Mouse (Mus musculus) intestine, embryonic 14.5 days (tissue): ENCODE measurements around the gene Aars2. TPM values are rescaled to one million over a fixed set of nuclear protein-coding genes. Genes with fewer than 3 reads are reported as not detected.

Source experiments
- ATAC-seq: fragments of 200-750 bp; cut with Nextera tagmentation; replicated peaks from 2 replicates; pipeline ENCODE4 v1.8.0; 2017; ENCODE audit warnings: low read depth, moderate number of reproducible peaks, moderate TSS enrichment, moderate library complexity; ENCODE audit not compliant: low FRiP score, low TSS enrichment
- DNase-seq: peaks from one replicate; pipeline ENCODE4 v3.0.0-alpha.2; 2018; ENCODE audit warnings: low spot score
- H3K27ac ChIP-seq: fragments of 300-500 bp; sonication (generic); 2 replicates; pipeline ENCODE4 v1.5.1; 2014; ENCODE audit warnings: low read depth, mild to moderate bottlenecking, control low read depth
- H3K27me3 ChIP-seq: fragments of 300-500 bp; sonication (generic); replicated peaks from 2 replicates; pipeline ENCODE4 v1.6.1; 2014; ENCODE audit warnings: low read length, control low read depth; ENCODE audit not compliant: control insufficient read depth, insufficient read depth
- H3K36me3 ChIP-seq: fragments of 300-500 bp; sonication (generic); 2 replicates; pipeline ENCODE4 v1.6.1; 2014; ENCODE audit warnings: low read length, control low read depth; ENCODE audit not compliant: control insufficient read depth, insufficient read depth
- H3K4me1 ChIP-seq: fragments of 300-500 bp; sonication (generic); replicated peaks from 2 replicates; pipeline ENCODE4 v1.6.1; 2014; ENCODE audit warnings: low read length, control low read depth, mixed read lengths; ENCODE audit not compliant: control insufficient read depth, insufficient read depth
- H3K4me2 ChIP-seq: fragments of 300-500 bp; sonication (generic); 2 replicates; pipeline ENCODE4 v1.6.1; 2014; ENCODE audit warnings: low read length
- H3K4me3 ChIP-seq: fragments of 300-500 bp; sonication (generic); 2 replicates; pipeline ENCODE4 v1.5.1; 2014; ENCODE audit warnings: low read depth, low read length, control low read depth, mixed read lengths
- H3K9ac ChIP-seq: fragments of 300-500 bp; sonication (generic); 2 replicates; pipeline ENCODE4 v1.6.1; 2014; ENCODE audit warnings: mild to moderate bottlenecking, low read length
- H3K9me3 ChIP-seq: fragments of 300-500 bp; sonication (generic); 2 replicates; pipeline ENCODE4 v1.6.1; 2016; ENCODE audit warnings: low read length, control low read depth; ENCODE audit not compliant: control insufficient read depth
- WGBS: fragments of 180-500 bp; shearing (Covaris S2); extraction: QIAGEN DNeasy Blood & Tissue Kit; methylation state at CpG from one replicate; pipeline ENCODE4 v1.1.7; 2014; 5-methylcytosine and 5-hydroxymethylcytosine counted together
- polyA plus RNA-seq: library from polyadenylated mRNA; unstranded; fragments of >200 nt; fragmentation: Nextera tagmentation; extraction: Ambion mirVana; gene quantifications from 2 replicates; pipeline ENCODE4 v1.2.1, GENCODE M21; 2014

The Aars2 gene
- polyA plus RNA-seq, 1 experiment from 2014 or later: 17.3 TPM

DNA sequence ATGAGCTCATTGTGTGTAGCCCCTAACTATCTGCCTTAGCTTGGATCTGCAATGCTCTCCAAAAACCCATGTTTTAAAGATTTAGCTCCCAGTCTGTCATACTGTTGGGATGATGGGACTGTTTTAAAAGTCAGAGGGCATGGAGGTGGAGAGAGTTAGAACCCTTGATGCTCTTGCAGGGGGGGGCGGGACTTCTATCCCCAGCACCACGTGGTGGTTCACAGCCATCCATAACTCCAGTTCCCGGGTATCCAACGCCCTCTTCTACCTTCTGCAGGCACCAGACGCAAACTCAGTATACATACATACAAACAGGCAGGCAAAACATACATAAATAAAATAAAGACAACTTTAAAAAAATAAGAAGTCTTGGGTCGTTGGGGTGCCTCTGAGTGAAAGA is 33.0 kb upstream of the Aars2 start:
- no peak for DNase-seq
- WGBS: 72% methylated on average over 6 of the region's 6 CpGs
- no peak for ATAC-seq
- no peaks in the 10 kb centered on the region for H3K9me3 ChIP-seq
- H3K4me2 ChIP-seq: no peak overlapping the region
- no peak overlapping the region for H3K9ac ChIP-seq
- H3K4me3 ChIP-seq: no peak overlapping the region
- no peak overlapping the region for H3K27ac ChIP-seq
- H3K27me3 ChIP-seq: peaks cover 28% of the 10 kb centered on the region
- H3K4me1 ChIP-seq: no peaks in the 10 kb centered on the region; the same call in 1 of the 2 replicates
- H3K36me3 ChIP-seq: no peaks in the 10 kb centered on the region

DNA sequence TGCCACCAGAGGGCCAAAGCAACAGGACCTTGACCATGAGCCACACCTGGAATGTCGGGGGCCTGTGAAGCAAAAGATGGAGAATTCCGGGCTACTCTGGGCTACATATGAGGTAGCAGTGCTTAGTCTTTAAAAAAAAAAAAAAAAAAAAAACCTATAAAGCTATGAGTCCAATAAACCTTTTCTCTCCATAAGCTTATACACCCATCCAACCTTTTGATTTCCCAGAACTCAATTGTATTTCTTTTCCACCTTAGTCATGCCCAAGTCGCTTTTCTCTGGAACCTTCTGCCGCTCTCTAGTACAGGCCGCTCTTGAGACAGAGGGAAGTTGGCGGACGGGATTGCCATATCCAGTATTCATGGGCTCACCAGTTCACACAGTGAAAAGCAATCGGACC is 32.5 kb upstream of the Aars2 start:
- Histone ChIP-seq H3K4me3 (0 out of 2 replicates have a peak overlapping the region, but pooled peaks have one; percentile 36), H3K9ac (no peak overlapping the region)
- ATAC-seq: no peak

DNA sequence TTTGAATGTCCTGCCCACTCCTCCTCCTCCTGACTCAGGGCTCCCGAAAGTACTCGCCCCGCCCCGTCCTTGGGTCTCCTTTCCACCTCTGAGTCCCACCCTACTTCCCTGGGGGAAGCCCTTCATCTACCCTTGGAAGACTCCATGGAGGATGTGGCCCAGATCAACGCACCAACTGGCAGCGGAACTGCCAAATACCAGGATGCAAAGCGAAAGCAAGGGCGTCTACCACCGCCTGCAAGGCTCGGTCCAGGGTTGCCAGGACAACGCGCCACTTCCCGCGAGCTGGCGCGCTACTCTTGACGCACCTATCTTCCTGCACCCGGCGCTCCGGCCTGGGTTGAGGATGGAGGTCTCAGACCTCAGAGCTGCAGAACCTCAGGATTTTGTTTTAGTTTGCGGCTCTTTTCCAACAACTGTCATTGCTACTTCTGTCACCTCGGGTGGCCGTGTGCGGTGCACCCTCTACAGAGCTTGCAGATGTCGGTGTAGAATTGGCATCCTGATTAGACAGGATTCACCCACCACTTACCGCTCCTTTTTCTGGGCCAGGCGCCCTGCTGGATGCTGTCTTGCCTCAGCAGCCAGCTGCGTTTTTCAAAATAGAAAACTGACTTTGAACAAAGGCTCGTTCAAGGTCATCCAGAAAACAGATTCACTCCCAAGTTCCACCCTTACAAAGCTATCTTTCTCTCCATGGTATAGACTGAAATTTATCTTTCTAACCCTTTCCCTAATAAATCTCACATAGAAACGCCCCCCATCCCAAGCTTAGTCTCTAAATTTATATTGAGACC is 31.8 kb upstream of the Aars2 start, which contains the start of gene Spats1:
TSS of gene Spats1 (minus strand) at position 747 of the 797 bp plus-strand sequence.
- DNase-seq (peak; percentile 73), ATAC-seq (peak; percentile 65; the same call in 1 of the 2 replicates)
- H3K9ac ChIP-seq: peak within 1 kb of the TSS; percentile 32; the same call in 1 of the 2 replicates
- H3K36me3 ChIP-seq: no peaks in the 10 kb centered on the region
- 4% methylated on average over 30 of the region's 30 CpGs for WGBS
- H3K4me2 ChIP-seq: peak within 1 kb of the TSS; percentile 58
- no peaks in the 10 kb centered on the region for H3K9me3 ChIP-seq
- H3K27ac ChIP-seq: no peak within 1 kb of the TSS
- no peaks in the 10 kb centered on the region; the same call in 1 of the 2 replicates for H3K4me1 ChIP-seq
- H3K4me3 ChIP-seq: peak within 1 kb of the TSS; percentile 36
- H3K27me3 ChIP-seq: peaks cover 28% of the 10 kb centered on the region

More for the DNA sequence above, 32.5 kb upstream of the Aars2 start:
- no peak for DNase-seq
- 68% methylated on average over 8 of the region's 8 CpGs for WGBS
- H3K9me3 ChIP-seq: no peaks in the 10 kb centered on the region
- H3K4me2 ChIP-seq: peak overlapping the region; percentile 58; the same call in 1 of the 2 replicates
- peaks cover 28% of the 10 kb centered on the region for H3K27me3 ChIP-seq
- H3K27ac ChIP-seq: no peak overlapping the region
- no peaks in the 10 kb centered on the region; the same call in 1 of the 2 replicates for H3K4me1 ChIP-seq
- no peaks in the 10 kb centered on the region for H3K36me3 ChIP-seq

DNA sequence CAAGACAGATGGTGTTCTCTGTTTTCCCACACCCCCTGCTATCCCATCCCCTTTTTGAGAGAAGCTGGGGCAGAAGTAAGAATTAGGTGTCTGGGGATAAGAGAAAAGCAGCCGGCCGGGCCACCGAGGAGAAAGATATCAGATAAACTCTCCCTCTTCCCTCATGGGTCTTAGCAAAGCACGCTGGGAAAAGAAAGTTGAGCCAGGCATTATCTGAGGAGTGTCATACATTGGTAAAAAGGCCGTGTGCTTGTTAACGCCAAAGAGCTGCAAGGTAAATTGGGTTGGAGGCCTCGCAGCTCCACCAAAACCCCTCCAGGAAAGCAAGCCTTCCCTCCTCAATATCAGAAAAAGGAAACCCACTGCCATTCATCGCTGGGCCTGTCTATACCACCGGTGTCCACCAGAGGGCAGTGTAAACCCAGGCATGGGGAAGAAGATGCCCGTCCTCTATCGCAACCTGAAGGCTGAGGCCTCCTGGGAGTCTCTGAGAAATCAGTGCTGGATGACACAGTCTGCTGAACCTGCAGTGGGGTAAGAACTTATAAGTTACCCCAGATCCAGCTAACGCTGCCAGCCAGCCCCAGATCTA is 28.3 kb upstream of the Aars2 start:
- Histone ChIP-seq H3K36me3 (no peaks in the 10 kb centered on the region), H3K9ac (no peak overlapping the region), H3K27ac (no peak overlapping the region), H3K4me1 (no peaks in the 10 kb centered on the region; the same call in 1 of the 2 replicates), H3K4me3 (no peak overlapping the region), H3K27me3 (peaks cover 26% of the 10 kb centered on the region), H3K4me2 (no peak overlapping the region), H3K9me3 (no peaks in the 10 kb centered on the region)
- DNase-seq (peak; percentile 96), ATAC-seq (no peak)
- WGBS: 15% methylated on average over 12 of the region's 12 CpGs

DNA sequence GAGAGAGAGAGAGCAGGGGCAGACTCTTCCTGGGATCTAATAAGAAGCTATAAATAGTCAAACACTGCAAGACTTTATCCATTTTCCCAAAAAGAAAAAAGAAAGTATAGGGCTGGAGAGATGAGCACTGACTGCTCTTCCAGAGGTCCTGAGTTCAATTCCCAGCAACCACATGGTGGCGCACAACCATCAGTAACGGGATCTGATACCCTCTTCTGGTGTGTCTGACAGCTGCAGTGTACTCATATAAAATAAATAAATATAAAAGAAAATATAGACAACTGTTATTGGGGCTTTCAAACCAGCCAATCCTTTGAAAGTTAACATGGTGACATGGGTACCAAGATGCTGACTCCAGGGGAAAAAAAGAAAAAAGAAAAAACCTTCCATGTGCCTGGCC is 26.2 kb upstream of the Aars2 start:
- Histone ChIP-seq H3K27me3 (peaks cover 8% of the 10 kb centered on the region; the same call in 1 of the 2 replicates), H3K4me1 (no peaks in the 10 kb centered on the region), H3K9me3 (no peaks in the 10 kb centered on the region), H3K4me3 (no peak overlapping the region), H3K9ac (no peak overlapping the region), H3K4me2 (no peak overlapping the region), H3K36me3 (no peaks in the 10 kb centered on the region), H3K27ac (no peak overlapping the region)
- DNase-seq (no peak), ATAC-seq (no peak)
- 31% methylated on average over 2 of the region's 2 CpGs for WGBS

DNA sequence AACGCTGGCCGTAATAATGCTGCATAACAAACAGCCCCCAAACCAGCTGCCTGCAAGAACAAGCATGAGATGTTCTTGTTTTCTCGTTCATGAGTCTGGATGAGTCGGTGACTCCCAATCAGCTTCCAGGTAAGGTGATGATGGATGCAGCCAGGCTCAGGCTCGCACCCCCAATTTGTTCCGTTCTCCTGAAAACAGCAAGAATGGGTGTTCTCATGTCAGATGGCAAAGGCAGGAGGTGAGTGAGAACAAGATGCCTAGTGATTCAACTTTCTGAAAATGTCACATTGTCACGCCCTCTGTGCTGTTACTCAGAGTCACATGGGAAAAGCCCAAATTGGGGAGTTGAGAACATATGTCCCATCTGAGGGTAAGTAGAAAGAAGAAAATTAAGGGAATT is 21.1 kb upstream of the Aars2 start:
- Histone ChIP-seq H3K4me3 (no peak overlapping the region), H3K4me1 (no peaks in the 10 kb centered on the region), H3K27me3 (no peaks in the 10 kb centered on the region), H3K4me2 (no peak overlapping the region), H3K9me3 (no peaks in the 10 kb centered on the region), H3K36me3 (no peaks in the 10 kb centered on the region), H3K27ac (no peak overlapping the region), H3K9ac (no peak overlapping the region)
- ATAC-seq: no peak
- no peak for DNase-seq
- 89% methylated on average over 7 of the region's 7 CpGs for WGBS

DNA sequence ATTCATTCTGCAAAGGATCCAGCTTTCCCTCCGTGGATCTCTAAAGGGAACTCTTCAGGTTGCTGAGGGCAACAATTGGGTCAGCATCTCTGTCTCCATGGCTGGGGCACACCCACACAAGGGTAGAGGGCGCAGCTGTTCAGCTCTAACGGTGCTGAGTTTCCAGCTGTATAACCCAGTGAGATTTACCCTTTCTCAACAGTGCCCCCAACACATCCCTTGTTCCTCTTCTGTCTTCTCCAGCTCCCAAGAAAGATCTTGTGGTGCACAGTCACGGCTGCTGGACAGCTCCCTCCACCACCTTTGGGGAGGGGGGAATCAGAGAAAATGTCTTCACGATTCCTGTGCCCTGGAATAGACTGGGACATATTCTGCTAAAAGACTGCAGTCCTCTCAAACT is 19.4 kb upstream of the Aars2 start:
- DNase-seq (no peak), ATAC-seq (no peak)
- H3K9me3 ChIP-seq: no peaks in the 10 kb centered on the region
- 0 out of 2 replicates have a peak, but pooled peaks cover 7% of the 10 kb centered on the region for H3K4me1 ChIP-seq
- H3K27me3 ChIP-seq: no peaks in the 10 kb centered on the region
- H3K9ac ChIP-seq: no peak overlapping the region
- no peaks in the 10 kb centered on the region for H3K36me3 ChIP-seq
- no peak overlapping the region for H3K4me3 ChIP-seq
- H3K27ac ChIP-seq: no peak overlapping the region
- H3K4me2 ChIP-seq: no peak overlapping the region
- WGBS: 17% methylated on average over 5 of the region's 5 CpGs

DNA sequence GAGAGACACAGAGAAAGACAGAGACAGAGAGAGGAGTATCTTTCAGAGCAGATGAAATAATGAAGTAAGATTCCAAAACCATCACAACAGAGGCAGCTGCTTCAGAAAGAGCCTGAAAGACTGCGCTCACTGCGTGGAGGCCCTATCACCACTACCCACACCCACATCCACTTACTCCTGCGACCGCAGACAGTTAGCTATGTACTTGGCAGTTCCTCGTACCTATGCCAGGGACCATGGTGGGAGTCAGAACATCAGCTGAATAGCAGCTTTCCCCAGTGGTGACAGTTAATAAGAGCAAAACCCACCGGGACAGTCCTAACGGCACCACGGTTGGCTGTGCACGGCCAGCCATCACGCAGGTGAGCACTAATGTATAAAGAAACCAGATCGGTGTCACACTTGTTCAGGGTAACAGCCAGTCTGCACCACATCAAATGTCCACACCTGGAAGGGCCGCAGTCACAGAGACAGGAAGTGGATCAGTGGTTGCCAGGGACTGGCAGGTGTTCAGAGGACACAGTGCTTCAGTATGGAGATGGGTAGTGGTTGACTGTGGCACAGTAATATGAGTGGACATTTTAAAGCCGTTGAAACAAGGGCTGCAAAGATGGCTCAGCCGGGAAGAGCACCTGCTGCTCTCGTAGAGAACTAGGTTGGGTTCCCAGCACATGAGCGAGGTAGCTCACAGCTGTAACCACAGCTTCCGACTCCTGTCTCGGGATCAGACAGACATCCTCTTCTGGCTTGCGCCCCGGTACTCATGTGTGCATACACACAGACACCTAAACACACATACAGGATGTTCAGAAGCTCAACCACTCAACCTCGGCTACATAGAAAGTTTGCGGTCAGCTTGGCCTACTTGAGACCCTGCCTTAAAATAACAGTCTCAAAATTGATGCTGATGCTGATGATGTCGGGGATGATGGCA is 18.1 kb upstream of the Aars2 start:
- ATAC-seq (no peak), DNase-seq (no peak)
- no peak overlapping the region for H3K4me2 ChIP-seq
- no peaks in the 10 kb centered on the region for H3K36me3 ChIP-seq
- WGBS: 86% methylated on average over 23 of the region's 23 CpGs
- H3K9ac ChIP-seq: no peak overlapping the region
- H3K27ac ChIP-seq: no peak overlapping the region
- no peaks in the 10 kb centered on the region for H3K9me3 ChIP-seq
- 0 out of 2 replicates have a peak, but pooled peaks cover 7% of the 10 kb centered on the region for H3K4me1 ChIP-seq
- no peak overlapping the region for H3K4me3 ChIP-seq
- H3K27me3 ChIP-seq: no peaks in the 10 kb centered on the region
